Mouse (Mus musculus) embryo, embryonic 10.5 days (tissue): ENCODE results near the gene Fdx1l.

ENCODE experiments used
- DNase-seq: peaks from one replicate; pipeline ENCODE4 v3.0.0-alpha.2; 2015; ENCODE audit warnings: low spot score

Gene Fdx1l

GRCm38 (mm10) chr9:21027774-21028290, 45.6 kb downstream of the Fdx1l start:
- DNase-seq, result no peak

GRCm38 (mm10) chr9:21026849-21027248, 46.6 kb downstream of the Fdx1l start:
- no peak for DNase-seq

- DNase-seq, result no peak
Measured at GRCm38 (mm10) chr9:21025258-21025810, 48.1 kb downstream of the Fdx1l start.

- DNase-seq, result no peak
Measured at GRCm38 (mm10) chr9:21022726-21023125, 50.7 kb downstream of the Fdx1l start.

- DNase-seq, result no peak
Measured at GRCm38 (mm10) chr9:21022288-21022687, 51.1 kb downstream of the Fdx1l start.

GRCm38 (mm10) chr9:21021363-21021762, 52.1 kb downstream of the Fdx1l start:
- DNase-seq, result no peak

GRCm38 (mm10) chr9:21018600-21018999, 54.8 kb downstream of the Fdx1l start:
- no peak for DNase-seq
